Mouse (Mus musculus): ENCODE measurements around the gene Ak1.

GRCm38 (mm10) chr2:32682721-32683417, 61.3 kb downstream of the Ak1 start:
- TF ChIP-seq HCFC1 (IDR thresholded peaks at IDR 0.05; ENCODE audit: borderline replicate concordance, insufficient read depth, low read length) = no peak
- no peak for TF ChIP-seq MAFK (IDR thresholded peaks at IDR 0.05; ENCODE audit: insufficient read depth, low read depth, low read length)

All from ES-E14 (cell line).